Mouse (Mus musculus) adrenal gland, adult (tissue): ENCODE data around the gene Ndst2.
"Not testable (repeated sequence)": the region's sequence is repeated elsewhere in the genome, so short reads cannot be mapped to it uniquely, and the experiment has no call there.

ENCODE experiments used
- DNase-seq, 2 experiments: peaks; one replicate each; pipeline ENCODE4 v3.0.0; 2022 to 2023; ENCODE audit warnings: low spot score in 1 of 2; ENCODE audit not compliant: inconsistent age in 2 of 2

Gene Ndst2

DNA sequence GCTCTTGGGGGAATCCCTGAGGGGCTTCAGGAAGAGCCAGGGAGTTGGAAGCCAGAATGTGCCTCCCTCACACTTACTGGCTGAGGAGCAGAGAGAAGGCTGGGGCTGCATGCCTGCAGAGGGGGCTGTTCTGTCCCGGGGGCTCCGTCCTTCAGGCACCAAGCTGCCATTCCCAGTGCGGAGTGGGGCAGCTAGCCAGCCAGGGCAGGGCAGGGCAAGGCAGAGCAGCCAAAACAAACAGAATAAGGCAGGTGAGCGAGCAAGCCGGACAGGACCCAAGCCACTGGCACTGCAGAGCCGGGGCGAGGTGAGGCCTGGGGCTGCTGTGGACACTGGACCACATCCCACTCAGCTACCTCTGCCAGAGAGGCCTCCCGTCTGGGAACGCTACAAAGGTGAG is 6.9 kb upstream of the Ndst2 start:
- DNase-seq = no peak

DNA sequence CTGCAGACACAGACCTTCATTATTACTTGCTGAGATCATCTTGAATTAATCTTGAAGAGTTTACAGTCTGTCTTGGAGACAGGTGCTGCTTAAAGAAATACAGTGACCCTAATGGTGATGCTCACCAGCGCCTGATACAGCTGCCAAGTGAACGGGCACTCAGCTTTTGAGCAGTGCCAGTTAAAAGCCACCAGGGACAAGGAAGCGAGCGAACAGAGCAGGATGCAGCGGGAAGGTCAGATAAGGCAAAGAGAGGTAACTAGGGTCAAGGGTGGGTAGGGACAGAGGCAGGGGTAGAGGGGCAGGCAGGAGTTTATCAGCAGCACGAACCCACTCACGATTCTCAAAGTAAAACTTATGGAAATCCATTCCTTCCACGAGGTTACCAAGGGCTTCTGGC is 4.1 kb upstream of the Ndst2 start:
- DNase-seq = no peak

DNA sequence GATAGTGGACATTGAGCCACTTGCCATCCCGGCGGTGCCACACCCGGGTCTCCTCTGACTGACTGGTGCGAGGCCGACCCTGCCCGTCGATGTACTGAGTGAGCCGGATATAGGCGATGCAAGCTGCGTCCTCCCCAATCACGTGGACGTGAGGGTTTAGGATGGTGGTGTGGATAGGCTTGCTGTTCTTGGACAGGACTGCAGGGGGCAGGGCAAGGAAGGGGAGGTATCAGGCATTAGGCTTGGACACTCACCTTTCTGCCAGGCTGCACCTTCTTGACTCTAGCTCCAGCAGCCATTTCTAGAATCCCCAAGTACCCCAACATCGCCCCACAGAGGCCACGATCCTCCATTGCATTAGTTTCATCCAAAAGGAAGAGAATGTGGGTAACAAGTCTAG is 2.9 kb upstream of the Ndst2 start:
- DNase-seq = peak; percentile 63 to 79

DNA sequence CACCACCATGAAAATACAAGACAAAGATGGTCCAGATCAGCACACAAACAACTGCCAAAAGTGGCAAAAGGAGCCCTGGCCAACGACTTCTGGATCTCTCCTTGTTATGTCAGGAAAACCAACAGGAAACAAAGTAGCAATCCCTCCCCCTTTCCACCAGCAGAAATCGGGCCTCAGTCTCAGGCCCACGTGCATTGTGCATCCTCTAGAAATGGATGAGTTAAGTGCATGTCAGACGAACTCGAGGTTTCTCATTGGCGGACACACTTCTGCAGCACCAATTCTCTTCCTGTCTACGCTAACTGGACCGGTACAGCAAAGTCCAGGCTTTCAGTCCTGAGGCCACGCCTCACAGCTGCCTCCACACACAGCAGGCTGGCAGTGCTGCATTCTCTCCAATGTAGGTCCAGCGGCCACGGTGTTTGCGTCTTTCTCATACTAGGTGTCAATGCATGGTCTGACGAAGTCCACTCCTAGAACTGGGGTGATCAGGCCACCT is 1.6 kb upstream of the Ndst2 start:
- no peak for DNase-seq

DNA sequence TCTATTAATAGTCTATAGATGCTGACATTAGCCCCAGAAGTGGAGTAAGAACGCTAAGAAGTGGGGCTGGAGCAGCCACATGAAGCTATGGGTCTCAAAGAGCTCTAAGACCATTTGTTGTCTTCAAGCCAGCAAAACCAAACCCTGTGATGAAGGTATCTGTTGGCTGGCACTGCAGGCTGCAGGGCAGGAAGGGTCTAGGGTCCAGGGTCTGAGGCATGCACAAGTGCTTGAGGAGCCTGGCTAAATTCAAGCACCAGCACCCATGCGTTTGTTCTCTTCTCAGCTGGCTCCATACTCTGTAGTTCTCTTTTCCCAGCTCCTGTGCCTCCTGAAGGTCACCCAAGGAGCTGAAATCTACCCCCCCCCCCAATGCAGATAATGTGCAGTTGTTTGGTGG is 690 bp upstream of the Ndst2 start:
- no peak for DNase-seq

DNA sequence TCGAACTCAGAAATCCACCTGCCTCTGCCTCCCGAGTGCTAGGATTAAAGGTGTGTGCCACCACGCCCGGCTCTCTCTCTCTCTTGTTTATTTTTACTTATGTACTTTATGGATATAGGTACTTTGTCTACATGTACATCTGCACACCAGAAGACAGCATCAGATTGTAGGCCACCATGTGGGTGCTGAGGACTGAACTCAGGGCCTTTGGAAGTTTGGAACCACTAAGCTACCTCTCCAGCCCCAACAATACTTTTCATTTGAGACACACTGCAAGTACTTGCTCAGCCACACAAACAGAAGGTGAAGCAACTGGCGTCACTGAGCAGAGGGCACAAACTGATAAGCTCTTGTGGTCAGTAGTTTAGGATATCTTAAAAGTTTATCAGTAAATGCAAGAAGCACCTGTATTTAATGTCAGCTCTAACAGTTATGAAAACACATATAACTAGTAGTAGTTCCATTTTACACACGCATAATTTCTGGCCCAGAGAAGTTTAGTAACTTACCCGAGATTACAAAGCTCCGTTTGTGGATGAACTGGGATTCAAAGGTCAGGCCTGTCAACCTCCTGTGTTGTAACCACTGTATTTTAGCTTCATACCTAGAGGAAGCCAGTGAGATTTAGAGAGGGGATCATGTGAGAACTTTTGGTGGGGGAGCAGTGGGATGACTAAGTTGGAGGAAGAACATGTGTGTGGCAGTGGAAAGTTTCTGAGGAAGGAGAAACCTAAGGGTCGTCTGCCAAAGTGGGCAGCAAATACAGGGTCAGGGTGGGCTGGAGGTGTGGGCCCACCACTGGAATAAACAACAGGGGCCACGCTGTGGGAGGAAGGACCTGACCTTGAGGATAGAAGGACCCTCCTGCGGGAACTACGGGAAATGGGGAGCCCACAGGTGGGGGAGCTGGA is 1.1 kb downstream of the Ndst2 start:
- DNase-seq = peak in 1 of 2 experiments; percentile 78

DNA sequence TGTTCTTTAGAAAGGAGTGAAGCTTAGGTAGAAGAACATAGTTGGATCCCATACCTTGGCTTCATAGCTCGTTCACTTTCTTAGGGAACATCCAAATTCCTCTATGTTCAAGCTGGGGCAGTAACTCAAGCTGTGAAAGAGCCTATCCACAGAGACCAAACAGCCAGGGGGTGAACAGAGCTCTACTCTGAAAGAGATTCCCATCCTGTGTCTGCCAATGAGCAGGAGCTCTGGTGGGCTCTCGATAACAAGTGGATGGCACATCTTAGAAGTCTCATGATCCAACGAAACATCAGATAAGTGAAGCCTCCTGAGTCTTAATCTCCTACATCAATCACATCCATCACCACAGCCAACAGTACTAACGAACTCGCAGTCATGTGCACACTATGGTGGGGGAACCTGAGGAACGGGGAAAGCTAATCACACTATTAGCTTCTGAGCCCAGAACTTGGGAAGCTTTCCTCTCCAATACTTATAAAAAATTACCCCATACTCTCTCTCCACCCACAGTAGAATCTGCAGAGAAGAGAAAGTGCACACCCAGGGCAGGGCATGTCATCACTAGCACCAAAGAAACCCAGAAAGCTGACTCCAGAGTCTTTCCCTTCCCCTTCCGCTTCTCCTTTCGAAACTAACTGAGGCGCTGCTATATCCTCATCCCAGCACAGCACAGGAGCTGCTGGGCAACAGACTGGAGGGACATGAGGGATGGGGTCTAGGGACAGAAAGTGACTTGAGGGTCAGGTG is 3.3 kb downstream of the Ndst2 start:
- DNase-seq = no peak

DNA sequence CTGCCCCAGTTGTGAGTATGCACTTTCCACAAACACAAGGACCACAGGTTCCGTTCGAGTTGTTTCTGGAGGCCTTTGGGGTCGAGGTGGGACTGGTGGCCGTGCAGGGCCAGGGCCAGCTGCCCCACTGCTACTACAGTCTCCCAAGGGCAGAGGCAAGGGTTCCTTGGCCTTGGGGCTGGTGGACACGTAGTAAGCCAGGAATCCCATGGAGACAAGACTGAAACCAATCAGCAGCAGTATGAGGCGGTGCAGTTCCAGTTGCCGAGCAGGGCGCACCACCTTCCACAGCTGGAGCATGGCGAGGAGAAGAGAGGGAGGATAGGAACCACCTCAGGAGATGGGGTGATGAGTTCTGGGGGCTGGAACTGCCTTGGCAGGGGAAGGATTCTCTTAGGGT is 4.5 kb downstream of the Ndst2 start:
- DNase-seq = peak in 1 of 2 experiments; percentile 58

DNA sequence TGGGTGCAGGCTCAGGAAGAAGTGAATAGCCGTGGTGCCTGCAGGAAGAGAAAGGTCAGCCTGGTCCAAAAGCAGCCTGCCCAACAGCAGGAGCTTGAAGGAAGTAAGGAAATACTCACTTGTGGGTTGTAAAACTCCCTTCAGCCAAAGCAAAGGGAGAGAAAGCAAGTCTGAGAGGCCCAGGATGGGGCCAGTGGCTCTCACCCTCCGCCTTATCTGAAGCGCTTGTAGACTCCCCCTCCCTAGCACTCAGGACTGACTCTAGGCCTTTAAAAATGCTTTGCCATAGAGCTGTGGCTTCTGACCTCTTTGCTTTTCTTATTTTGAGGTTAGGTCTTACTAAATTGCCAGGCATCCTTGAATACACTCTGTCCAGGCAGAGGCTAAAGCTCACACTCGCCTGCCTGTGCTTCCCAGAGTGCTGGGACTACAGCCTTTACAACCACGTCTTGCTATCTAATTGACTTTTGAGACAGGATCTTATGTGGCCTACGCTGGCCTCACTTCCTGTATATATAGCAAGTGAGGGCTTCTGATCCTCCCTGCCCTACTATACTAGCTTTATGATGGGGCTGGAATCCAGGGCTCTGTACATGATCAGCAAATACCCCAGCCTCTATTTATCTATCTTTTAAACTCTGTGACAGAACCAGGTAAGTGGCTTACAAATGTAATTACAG is 8.6 kb downstream of the Ndst2 start:
- DNase-seq = no peak

DNA sequence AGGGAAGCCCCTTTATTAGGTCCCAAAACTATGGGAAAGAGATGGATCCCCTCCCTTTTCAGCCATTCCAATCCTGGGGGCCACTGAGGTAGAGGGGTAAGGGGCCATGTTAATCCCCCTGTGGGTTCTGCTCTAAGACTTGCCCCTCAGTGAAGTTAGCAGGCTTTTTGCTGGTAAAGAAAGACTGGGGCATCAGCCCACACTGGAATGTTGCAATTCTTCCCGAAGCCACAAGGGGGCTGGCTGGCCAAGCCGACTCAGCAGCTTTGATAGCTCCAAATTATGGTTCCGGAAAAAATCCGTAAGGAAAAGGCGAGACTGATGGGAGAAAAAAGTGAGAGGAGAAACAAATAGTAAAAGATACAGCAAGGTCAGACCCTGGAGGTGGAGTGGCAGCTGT is 10.3 kb downstream of the Ndst2 start:
- peak; percentile 63 to 88 for DNase-seq

DNA sequence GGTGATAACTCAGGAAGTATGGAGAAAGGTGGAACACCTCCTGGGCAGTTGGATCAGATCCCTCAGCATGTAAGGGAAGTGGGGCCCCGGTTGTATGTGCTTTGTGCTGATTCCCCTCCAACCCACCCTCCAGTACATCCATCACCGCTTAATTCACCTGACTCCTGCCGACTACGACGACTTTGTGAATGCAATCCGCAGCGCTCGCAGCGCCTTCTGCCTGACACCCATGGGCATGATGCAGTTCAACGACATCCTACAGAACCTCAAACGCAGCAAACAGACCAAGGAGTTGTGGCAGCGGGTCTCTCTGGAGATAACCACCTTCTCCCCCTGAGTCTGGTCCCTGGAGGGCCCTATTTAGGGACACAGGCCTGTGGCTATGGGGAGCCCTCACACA is 11.4 kb downstream of the Ndst2 start:
- DNase-seq = no peak

DNA sequence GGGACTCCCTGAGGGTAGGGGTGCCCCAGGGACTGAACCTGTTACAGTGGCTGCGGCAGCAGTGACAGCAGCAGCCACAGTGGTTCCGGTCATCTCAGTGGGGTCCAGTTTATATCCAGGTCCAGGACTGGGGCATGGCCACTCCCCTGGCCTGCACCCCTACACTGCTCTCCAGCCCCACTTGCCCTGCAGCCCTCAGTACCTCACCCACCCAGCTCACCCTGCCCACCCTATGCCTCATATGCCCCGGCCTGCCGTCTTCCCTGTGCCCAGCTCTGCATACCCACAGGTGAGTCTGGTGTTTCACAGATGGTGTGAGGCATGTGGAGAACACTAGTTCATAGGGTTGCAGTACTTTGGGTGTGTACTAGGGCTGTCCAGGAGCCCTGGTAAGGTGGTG is 13.0 kb downstream of the Ndst2 start:
- no peak for DNase-seq

DNA sequence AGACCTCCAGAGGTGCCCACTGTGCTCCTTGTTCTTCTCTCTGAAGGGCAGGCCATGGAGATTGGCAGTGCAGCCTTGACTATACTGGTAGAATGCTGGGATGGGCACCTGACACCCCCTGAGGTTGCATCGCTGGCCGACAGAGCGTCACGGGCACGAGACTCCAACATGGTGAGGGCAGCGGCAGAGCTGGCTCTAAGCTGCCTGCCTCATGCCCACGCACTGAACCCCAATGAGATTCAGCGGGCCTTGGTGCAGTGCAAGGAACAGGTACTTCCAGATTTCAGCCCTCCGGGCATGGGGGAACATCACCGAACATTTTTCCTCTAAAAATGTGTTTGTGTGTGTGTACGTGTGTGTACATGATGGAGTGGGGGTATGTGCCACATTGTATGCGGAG is 14.6 kb downstream of the Ndst2 start:
- no peak for DNase-seq

DNA sequence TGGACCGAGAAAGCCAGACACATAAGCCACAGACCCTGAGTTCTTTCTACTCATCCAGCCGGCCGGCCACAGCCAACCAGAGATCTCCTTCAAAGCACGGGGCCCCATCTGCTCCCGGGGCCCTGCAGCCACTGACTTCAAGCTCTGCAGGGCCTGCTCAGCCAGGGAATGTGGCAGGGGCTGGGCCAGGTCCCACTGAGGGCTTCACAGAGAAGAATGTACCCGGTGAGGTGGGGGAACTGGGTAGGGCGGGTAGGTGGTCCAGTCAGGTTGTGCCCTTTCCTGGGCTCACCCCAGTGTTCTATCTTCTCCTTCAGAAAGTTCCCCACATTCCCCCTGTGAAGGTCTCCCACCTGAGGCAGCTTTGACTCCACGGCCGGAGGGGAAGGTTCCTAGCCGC is 15.9 kb downstream of the Ndst2 start:
- no peak for DNase-seq

DNA sequence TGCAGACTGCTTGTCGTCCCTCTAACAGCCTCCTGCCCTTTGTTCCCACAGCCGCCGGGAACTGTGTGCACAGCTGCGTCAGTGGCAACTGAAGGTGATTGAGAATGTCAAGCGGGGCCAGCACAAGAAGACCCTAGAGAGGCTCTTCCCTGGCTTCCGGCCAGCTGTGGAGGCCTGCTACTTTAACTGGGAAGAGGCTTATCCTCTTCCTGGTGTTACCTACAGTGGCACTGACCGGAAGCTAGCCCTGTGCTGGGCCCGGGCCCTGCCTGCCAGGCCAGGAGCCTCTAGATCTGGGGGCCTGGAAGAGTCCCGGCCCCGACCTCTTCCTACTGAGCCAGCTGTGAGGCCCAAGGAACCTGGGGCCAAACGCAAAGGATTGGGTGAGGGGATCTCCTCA is 20.5 kb downstream of the Ndst2 start:
- no peak for DNase-seq

DNA sequence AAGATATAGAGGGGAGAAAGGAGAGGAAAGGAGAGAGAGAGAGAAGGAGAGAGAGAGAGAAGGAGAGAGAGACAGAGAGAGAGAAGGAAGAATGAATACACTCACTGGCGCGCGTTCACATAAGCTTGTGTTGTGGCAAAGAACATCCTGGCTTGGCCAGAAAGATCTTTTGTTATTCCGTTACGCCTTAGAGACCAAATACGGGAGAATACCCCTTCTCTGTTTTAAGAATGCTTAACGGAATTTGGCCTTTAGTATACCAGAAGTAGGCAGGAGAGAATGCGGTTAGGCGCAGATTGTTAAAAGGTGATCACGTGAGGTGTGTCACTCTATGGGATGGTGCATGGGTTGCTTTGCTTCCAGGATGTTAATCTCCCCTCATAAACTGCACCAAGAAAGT is 26.1 kb downstream of the Ndst2 start:
- peak in 1 of 2 experiments; percentile 55 for DNase-seq

DNA sequence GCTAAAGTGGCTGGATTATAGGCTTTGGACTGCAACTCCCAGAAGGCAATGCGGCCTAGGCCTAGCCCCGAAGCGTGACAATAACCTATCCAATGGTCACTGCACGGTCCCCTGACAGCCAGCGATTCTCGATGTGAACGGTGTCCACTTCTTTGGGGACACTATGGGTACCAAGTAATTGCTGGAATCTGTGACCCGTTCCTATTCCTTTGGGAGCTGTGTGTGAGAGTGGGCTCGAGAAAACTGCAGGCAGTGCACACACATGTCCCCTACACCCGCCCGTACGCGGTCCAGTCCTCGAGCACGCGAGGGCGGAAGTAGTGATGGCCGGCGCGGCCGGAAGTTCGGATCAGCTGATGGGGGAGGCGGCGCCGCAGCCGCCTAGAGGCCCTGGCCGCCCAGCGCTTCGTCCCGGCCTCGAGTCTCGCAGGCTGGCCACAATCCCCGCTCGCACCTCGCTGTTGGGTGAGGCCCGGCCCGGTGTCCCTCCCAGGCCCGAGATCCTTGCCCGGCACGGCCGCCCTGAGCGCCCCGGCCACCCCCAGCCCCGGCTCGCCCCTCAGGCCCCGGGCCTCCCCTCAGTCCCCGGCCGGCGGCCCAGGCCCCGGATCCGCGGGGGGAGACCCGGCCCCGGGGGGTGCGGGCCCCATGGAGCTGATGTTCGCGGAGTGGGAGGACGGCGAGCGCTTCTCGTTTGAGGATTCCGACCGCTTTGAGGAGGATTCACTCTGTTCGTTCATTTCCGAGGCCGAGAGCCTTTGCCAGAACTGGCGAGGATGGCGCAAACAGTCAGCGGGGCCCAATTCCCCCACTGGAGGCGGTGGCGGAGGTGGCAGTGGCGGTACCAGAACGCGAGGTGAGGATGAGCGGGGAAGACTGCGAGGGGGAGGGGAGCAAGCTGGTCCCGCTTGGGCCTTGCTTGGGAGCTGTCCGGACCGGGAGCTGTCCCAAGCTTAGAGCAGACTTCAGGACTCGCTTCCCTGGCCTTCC is 26.9 kb downstream of the Ndst2 start, which contains the start of gene Zswim8:
Zswim8 (plus strand) TSS at position 352 of the 990 bp plus-strand sequence.
- peak; percentile 93 to 98 for DNase-seq

DNA sequence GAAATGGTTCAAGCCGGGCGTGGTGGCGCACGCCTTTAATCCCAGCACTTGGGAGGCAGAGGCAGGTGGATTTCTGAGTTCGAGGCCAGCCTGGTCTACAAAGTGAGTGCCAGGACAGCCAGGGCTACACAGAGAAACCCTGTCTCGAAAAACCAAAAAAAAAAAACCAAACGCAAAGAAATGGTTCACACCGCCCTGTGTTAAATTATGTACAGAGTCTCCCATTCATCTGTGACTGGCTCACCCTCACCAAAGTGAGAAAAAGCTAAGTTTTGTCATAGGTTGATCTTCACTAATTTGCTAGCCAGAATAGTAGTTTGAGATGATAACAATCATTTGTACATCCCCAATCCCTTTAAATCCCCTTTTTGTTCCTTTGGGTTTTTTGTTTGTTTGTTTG is 30.9 kb downstream of the Ndst2 start:
- DNase-seq = not testable (repeated sequence)

DNA sequence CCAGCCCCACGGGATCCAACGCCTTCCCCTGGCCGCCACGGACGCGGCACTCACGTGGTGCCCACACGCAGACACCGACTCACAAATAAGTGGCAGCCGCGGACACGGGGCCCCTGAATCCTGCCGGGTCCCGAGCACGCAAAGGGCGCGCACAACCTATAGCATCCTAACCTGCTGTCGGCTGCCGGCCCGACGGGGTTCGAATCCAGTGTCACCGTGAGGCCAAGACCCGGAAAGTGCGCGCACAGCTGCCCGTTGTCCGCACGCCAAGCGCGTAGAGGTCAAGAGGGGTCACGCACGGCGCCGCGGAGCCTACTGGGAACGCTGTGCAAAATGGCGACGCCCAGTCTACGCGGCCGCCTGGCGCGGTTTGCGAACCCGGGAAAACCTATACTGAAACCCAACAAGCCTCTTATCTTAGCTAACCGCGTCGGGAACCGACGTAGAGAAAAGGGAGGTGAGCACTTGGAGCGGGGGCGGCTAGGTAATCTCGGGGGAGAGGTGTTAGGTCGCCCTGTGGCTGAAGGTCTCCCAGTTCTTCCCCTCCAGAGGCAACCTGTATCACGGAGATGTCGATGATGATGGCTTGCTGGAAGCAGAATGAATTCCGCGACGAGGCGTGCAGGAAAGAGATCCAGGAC is 31.5 kb downstream of the Ndst2 start, which contains the start of gene Chchd1:
Chchd1 (plus strand) TSS at position 266 of the 641 bp plus-strand sequence.
- peak; percentile 91 to 98 for DNase-seq
